Mouse (Mus musculus) MEL (cell line): ENCODE data around the gene Spns1.

Experiments used
- CHD2 ChIP-seq: IDR thresholded peaks from 2 replicates; pipeline ENCODE4 v1.6.1; 2011; ENCODE audit warnings: low read length, improper control_type of control experiment
- CTCF ChIP-seq, 3 experiments: IDR thresholded peaks in 2 of 3; conservative IDR thresholded peaks in 1 of 3; 2 replicates each; pipeline ENCODE4 v1.5.1; 2011 to 2012; ENCODE audit warnings: low read length in 3 of 3, low read depth in 2 of 3, mild to moderate bottlenecking in 2 of 3, improper control_type of control experiment in 1 of 3, inconsistent platforms in 1 of 3, mixed read lengths in 1 of 3, moderate library complexity in 1 of 3; ENCODE audit not compliant: control insufficient read depth in 1 of 3, insufficient read depth in 1 of 3, poor library complexity in 1 of 3, severe bottlenecking in 1 of 3
- GABPA ChIP-seq: IDR thresholded peaks from 2 replicates; pipeline ENCODE4 v1.6.1; 2012; ENCODE audit warnings: low read depth, mild to moderate bottlenecking, inconsistent platforms, low read length, improper control_type of control experiment, moderate library complexity
- POLR2A ChIP-seq, 2 experiments: IDR thresholded peaks; 2 replicates each; pipeline ENCODE4 v1.6.1; 2011 to 2012; ENCODE audit warnings: low read length in 2 of 2, mild to moderate bottlenecking in 2 of 2, control low read depth in 1 of 2, improper control_type of control experiment in 1 of 2, low read depth in 1 of 2, moderate library complexity in 1 of 2; ENCODE audit not compliant: control insufficient read depth in 1 of 2, insufficient read depth in 1 of 2, poor library complexity in 1 of 2
- POLR2AphosphoS5 ChIP-seq: IDR thresholded peaks from 2 replicates; pipeline ENCODE4 v1.6.1; 2012; ENCODE audit warnings: low read depth, borderline replicate concordance, mild to moderate bottlenecking, inconsistent platforms, low read length, moderate library complexity, mixed read lengths
- RCOR1 ChIP-seq: IDR thresholded peaks from 2 replicates; pipeline ENCODE4 v1.6.1; 2012; ENCODE audit warnings: low read depth, mild to moderate bottlenecking, inconsistent platforms, low read length, improper control_type of control experiment
- ZC3H11A ChIP-seq: IDR thresholded peaks from 2 replicates; pipeline ENCODE4 v1.6.1; 2012; ENCODE audit warnings: low read depth, mild to moderate bottlenecking, inconsistent platforms, low read length, improper control_type of control experiment
- ZKSCAN1 ChIP-seq: IDR thresholded peaks from 2 replicates; pipeline ENCODE4 v1.6.1; 2012; ENCODE audit warnings: low read depth, mild to moderate bottlenecking, inconsistent platforms, low read length, improper control_type of control experiment, moderate library complexity

GRCm38 (mm10) chr7:126424161-126424560 lies 46.9 kb upstream of the Spns1 start:
- TF ChIP-seq ZKSCAN1 (no peak), RCOR1 (no peak), ZC3H11A (no peak), CTCF (IDR thresholded peaks at IDR 0.05 in 2 of 3, conservative IDR thresholded peaks at IDR 0.05 in 1 of 3; ENCODE audit: control insufficient read depth in 1 of 3, insufficient read depth in 1 of 3, low read depth in 2 of 3, low read length in 3 of 3, poor library complexity in 1 of 3, severe bottlenecking in 1 of 3) (no peak), GABPA (no peak), POLR2A (IDR thresholded peaks at IDR 0.05; ENCODE audit: control insufficient read depth in 1 of 2, insufficient read depth in 1 of 2, low read depth in 1 of 2, low read length in 2 of 2, poor library complexity in 1 of 2) (no peak), POLR2AphosphoS5 (no peak), CHD2 (no peak)
